Mouse (Mus musculus) hindbrain, postnatal 0 days (tissue): ENCODE measurements around the gene Abca12. TPM values are rescaled to one million over a fixed set of nuclear protein-coding genes. Genes with fewer than 3 reads are reported as not detected.

Experiments
- ATAC-seq: fragments of 200-750 bp; cut with Nextera tagmentation; 2 replicates; pipeline ENCODE4 v1.8.0; 2017; ENCODE audit warnings: mild to moderate bottlenecking, moderate TSS enrichment, moderate library complexity
- DNase-seq: peaks from one replicate; pipeline ENCODE4 v3.0.0-alpha.2; 2015; ENCODE audit warnings: low spot score
- H3K27ac ChIP-seq: fragments of 300-500 bp; sonication (generic); 2 replicates; pipeline ENCODE4 v1.5.1; 2014; ENCODE audit warnings: mild to moderate bottlenecking
- H3K27me3 ChIP-seq: fragments of 300-500 bp; sonication (generic); 2 replicates; pipeline ENCODE4 v1.6.1; 2014; ENCODE audit warnings: low read length, mixed read lengths; ENCODE audit not compliant: insufficient read depth
- H3K36me3 ChIP-seq: fragments of 300-500 bp; sonication (generic); 2 replicates; pipeline ENCODE4 v1.6.1; 2014; ENCODE audit warnings: low read length, mixed read lengths; ENCODE audit not compliant: insufficient read depth
- H3K4me1 ChIP-seq: fragments of 300-500 bp; sonication (generic); 2 replicates; pipeline ENCODE4 v1.6.1; 2014; ENCODE audit warnings: antibody characterized with exemption, low read length, mixed read lengths; ENCODE audit not compliant: insufficient read depth
- H3K4me2 ChIP-seq: fragments of 300-500 bp; sonication (generic); 2 replicates; pipeline ENCODE4 v1.6.1; 2014; ENCODE audit warnings: low read depth, mild to moderate bottlenecking, low read length, moderate library complexity, mixed read lengths
- H3K4me3 ChIP-seq: fragments of 300-500 bp; sonication (generic); 2 replicates; pipeline ENCODE4 v1.5.1; 2014; ENCODE audit warnings: low read length
- H3K9ac ChIP-seq: fragments of 300-500 bp; sonication (generic); replicated peaks from 2 replicates; pipeline ENCODE4 v1.6.1; 2014; ENCODE audit warnings: mild to moderate bottlenecking, low read length, moderate library complexity, mixed read lengths
- H3K9me3 ChIP-seq: fragments of 300-500 bp; sonication (generic); 2 replicates; pipeline ENCODE4 v1.6.1; 2016; ENCODE audit warnings: low read length, mixed read lengths
- CTCF ChIP-seq: IDR thresholded peaks from 2 replicates; pipeline ENCODE4 v1.5.1; 2016; ENCODE audit warnings: antibody characterized with exemption, control low read depth, low read depth
- WGBS: fragments of 180-500 bp; shearing (Covaris S2); extraction: QIAGEN DNeasy Blood & Tissue Kit; methylation state at CpG from one replicate; pipeline ENCODE4 v1.1.7; 2014; 5-methylcytosine and 5-hydroxymethylcytosine counted together
- polyA plus RNA-seq: library from polyadenylated mRNA; unstranded; fragments of >200 nt; fragmentation: Nextera tagmentation; extraction: Ambion mirVana; gene quantifications from 2 replicates; pipeline ENCODE4 v1.2.1, GENCODE M21; 2015
- total RNA-seq: library from RNA; depleted of rRNA; stranded (reverse); fragments of >200 nt; gene quantifications from 2 replicates; pipeline ENCODE4 v1.2.3, GENCODE M21; 2014

The Abca12 gene
- total and polyA plus RNA-seq, 2 experiments from 2014 or later = 0.04 to 0.58 TPM

DNA sequence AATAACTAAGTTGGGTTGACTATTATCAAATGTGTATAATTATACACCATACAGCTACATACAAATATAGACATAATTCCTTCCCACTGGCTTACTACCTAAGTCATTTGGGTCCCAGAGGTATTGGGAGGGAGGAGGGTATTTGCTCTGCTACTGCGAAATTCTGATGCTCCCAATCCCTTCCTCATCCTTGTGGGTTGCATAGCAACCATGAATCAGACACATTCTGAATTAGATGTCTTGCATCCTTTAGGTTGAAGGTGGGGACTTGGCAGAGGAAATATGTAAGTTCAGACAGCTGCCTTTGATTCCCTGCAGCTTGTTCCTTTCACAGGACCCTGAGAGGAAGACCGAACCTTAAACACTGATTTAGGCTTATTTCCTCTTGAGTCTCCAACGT lies 108.5 kb downstream of the Abca12 start:
- Histone ChIP-seq H3K9me3 (no peaks in the 10 kb centered on the region), H3K9ac (no peak overlapping the region), H3K27ac (no peak overlapping the region), H3K27me3 (no peaks in the 10 kb centered on the region), H3K4me2 (no peak overlapping the region), H3K4me1 (no peaks in the 10 kb centered on the region), H3K36me3 (no peaks in the 10 kb centered on the region), H3K4me3 (no peak overlapping the region)
- 25% methylated on average over 3 of the region's 3 CpGs for WGBS
- DNase-seq = peak; percentile 6
- no peak for ATAC-seq
- TF ChIP-seq CTCF = no peak

DNA sequence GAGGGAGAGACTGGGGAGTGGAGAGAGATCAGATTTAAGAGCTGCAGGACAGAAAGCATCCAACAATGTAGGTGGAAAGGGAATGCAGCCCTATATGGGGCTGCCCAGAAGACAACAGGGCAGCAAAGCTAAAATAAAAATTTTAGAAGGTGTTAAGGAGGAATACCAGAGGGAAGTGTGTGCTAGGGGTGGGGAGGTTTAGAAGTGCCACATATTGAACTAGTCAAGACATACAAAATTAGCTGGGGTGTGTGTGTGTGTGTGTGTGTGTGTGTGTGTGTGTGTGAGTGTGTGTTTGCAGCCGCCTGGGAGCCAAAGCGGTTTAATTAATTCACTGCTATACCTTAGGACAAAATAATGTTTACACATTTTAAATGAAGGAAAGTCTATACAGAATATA lies 110.1 kb downstream of the Abca12 start:
- no peaks in the 10 kb centered on the region for H3K36me3 ChIP-seq
- no peak for TF ChIP-seq CTCF
- no peaks in the 10 kb centered on the region for H3K9me3 ChIP-seq
- no peak overlapping the region for H3K9ac ChIP-seq
- WGBS = 92% methylated on average over 2 of the region's 2 CpGs
- H3K27me3 ChIP-seq = no peaks in the 10 kb centered on the region
- H3K4me1 ChIP-seq = no peaks in the 10 kb centered on the region
- no peak overlapping the region for H3K27ac ChIP-seq
- no peak overlapping the region for H3K4me3 ChIP-seq
- ATAC-seq = no peak
- H3K4me2 ChIP-seq = no peak overlapping the region
- DNase-seq = no peak

DNA sequence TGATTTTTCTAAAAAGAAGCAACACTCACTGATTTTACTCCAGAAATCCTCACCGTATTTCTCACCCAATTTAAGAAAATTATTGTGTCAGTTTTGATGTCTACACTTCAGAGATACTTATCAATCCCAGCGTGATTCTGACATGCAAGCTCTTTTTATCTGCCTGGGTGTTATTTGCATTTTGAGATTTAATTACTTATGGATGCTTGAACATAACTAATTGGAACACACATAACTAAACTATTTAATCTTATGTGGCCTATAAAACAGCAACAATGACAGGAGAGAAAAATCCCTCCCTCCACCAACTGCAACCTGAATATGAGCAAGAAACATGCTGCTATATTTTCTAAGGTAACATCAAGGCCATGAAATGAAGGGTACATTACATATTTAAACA lies 117.7 kb downstream of the Abca12 start:
- 52% methylated on average over 2 of the region's 2 CpGs for WGBS
- Histone ChIP-seq H3K27me3 (no peaks in the 10 kb centered on the region), H3K9me3 (no peaks in the 10 kb centered on the region), H3K27ac (no peak overlapping the region), H3K4me3 (no peak overlapping the region), H3K9ac (no peak overlapping the region), H3K4me2 (no peak overlapping the region), H3K4me1 (0 out of 2 replicates have a peak, but pooled peaks cover 3% of the 10 kb centered on the region), H3K36me3 (no peaks in the 10 kb centered on the region)
- no peak for DNase-seq
- no peak for TF ChIP-seq CTCF
- ATAC-seq = no peak

DNA sequence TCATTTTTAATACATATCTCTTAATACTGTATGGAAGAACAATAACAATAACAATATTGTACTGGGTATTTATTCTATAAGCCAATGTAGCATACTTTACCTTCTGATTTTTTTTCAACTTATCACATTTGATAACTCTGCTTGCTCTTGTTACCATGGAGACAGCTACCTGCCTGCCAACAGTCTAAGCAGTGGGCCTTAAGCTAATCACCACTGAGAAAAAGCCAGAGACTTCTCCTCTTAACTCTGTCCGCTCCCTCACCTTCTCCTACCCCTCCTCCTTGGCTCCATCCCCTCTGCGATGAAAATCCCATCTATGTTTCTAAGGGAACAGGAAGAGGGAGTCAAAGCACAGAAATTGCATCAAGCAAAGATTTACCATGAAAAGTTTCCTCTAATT lies 118.1 kb downstream of the Abca12 start:
- H3K36me3 ChIP-seq = no peaks in the 10 kb centered on the region
- no peak overlapping the region for H3K27ac ChIP-seq
- no peaks in the 10 kb centered on the region for H3K9me3 ChIP-seq
- no peaks in the 10 kb centered on the region for H3K27me3 ChIP-seq
- H3K4me1 ChIP-seq = 0 out of 2 replicates have a peak, but pooled peaks cover 3% of the 10 kb centered on the region
- H3K9ac ChIP-seq = no peak overlapping the region
- no peak overlapping the region for H3K4me2 ChIP-seq
- 44% methylated on average over 2 of the region's 2 CpGs for WGBS
- no peak overlapping the region for H3K4me3 ChIP-seq
- DNase-seq (peak; percentile 57), ATAC-seq (no peak)
- TF ChIP-seq CTCF = no peak

DNA sequence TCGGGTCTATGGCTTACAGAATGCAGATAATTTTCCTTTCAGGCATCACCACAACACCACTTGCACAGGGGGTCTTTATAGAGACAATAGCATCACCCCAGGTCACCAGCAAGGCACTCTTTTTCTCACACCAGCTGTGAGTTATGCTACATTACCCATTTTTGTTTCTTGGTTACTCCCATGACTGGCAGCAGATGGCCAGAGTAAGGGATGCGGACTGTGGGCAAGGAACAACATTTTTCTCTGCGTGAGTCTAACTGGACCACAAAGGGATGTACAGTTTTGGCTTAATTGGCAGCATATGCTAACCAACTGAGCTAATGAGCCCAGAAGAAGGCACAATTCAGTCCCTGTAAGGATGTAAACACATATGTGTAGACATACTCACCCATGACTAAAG lies 122.8 kb downstream of the Abca12 start:
- no peaks in the 10 kb centered on the region for H3K9me3 ChIP-seq
- no peak for TF ChIP-seq CTCF
- ATAC-seq (peak; percentile 78), DNase-seq (peak; percentile 64)
- no peak overlapping the region for H3K9ac ChIP-seq
- H3K4me3 ChIP-seq = no peak overlapping the region
- 29% methylated on average over 3 of the region's 3 CpGs for WGBS
- H3K27ac ChIP-seq = no peak overlapping the region
- H3K27me3 ChIP-seq = no peaks in the 10 kb centered on the region
- 0 out of 2 replicates have a peak, but pooled peaks cover under 1% of the 10 kb centered on the region for H3K4me1 ChIP-seq
- no peak overlapping the region for H3K4me2 ChIP-seq
- no peaks in the 10 kb centered on the region for H3K36me3 ChIP-seq

DNA sequence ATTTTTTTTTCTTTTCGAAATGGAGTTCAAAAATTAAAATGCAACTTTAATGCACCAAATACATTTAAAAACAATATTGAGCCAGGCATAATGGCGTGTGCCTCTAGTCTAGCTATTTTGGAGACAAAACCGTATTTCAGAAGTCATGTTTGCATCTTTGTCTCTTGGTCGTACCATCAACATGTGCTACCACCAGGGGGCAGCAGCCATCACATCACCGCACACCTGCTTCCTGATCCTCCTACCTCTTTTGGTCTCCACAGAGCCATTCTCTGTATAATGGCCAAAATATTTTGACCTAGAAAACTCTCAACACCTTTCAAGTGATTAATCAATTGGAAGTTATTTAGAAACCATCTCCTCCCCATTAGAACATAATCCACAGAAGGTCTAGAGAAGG lies 125.2 kb downstream of the Abca12 start:
- Histone ChIP-seq H3K9me3 (no peaks in the 10 kb centered on the region), H3K27me3 (no peaks in the 10 kb centered on the region), H3K27ac (no peak overlapping the region), H3K4me1 (no peaks in the 10 kb centered on the region), H3K4me2 (no peak overlapping the region), H3K4me3 (no peak overlapping the region), H3K9ac (no peak overlapping the region), H3K36me3 (no peaks in the 10 kb centered on the region)
- 33% methylated on average over 5 of the region's 5 CpGs for WGBS
- peak; percentile 79 for TF ChIP-seq CTCF
- DNase-seq = peak; percentile 62
- no peak for ATAC-seq

DNA sequence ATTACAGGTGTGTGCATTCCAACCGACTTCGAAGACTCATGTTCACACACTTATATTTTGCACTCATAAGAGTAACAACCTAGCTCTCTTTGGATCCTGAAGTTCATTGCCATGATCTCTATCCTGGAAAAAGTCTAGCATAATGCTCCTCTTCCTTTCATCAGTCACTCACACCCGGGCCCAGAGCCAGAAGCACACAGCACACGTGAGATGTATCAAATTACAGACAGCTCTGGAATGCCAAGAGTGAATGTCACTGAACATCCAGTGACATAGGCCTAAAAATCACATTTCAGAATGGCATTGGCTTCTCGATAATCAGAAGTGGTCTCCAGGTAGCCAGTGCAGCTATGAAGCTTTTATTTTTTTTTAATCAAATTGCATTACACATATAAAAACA lies 137.8 kb downstream of the Abca12 start:
- Histone ChIP-seq H3K27me3 (no peaks in the 10 kb centered on the region), H3K36me3 (no peaks in the 10 kb centered on the region), H3K4me1 (no peaks in the 10 kb centered on the region), H3K4me2 (no peak overlapping the region), H3K9me3 (no peaks in the 10 kb centered on the region), H3K4me3 (no peak overlapping the region), H3K27ac (no peak overlapping the region), H3K9ac (no peak overlapping the region)
- DNase-seq (no peak), ATAC-seq (no peak)
- no peak for TF ChIP-seq CTCF
- WGBS = 51% methylated on average over 5 of the region's 5 CpGs
